ENCODE assay signal across 12 mouse cellular contexts in genomic region chr4:102741287-102741686, GRCm38 (mm10). TPM values are rescaled to one million over a fixed set of nuclear protein-coding genes. Genes with fewer than 3 reads are reported as not detected.
DNase-seq lines count a peak whose midpoint lies in the region; ATAC-seq lines count a peak whose summit lies in the region.
"Had no signal": no experiment of that assay in that cellular context is flagged by ENCODE, and none has a peak within 500 bp of the region (broad histone marks: within the 10 kb centered on the region; RNA-seq: fewer than 3 reads in every experiment).

Sgip1 (plus strand) TSS chr4:102741297.

- no peaks in the 10 kb centered on the region for H3K36me3 ChIP-seq in midbrain, embryonic 11.5 days (ENCODE audit: control insufficient read depth, insufficient read depth, low read length)
- H3K36me3 ChIP-seq in midbrain, embryonic 10.5 days = no peaks in the 10 kb centered on the region
- H3K36me3 ChIP-seq in forebrain, embryonic 16.5 days (ENCODE audit: control insufficient read depth, insufficient read depth) = no peaks in the 10 kb centered on the region
- H3K36me3 ChIP-seq in neural tube, embryonic 14.5 days (ENCODE audit: control insufficient read depth, insufficient read depth, low read length) = no peaks in the 10 kb centered on the region
- H3K36me3 ChIP-seq: heart, embryonic 13.5 days had no signal

- no peaks in the 10 kb centered on the region for H3K27me3 ChIP-seq in midbrain, embryonic 11.5 days (ENCODE audit: control insufficient read depth, insufficient read depth, low read length)
- H3K27me3 ChIP-seq in midbrain, embryonic 10.5 days (ENCODE audit: low read depth, poor library complexity, severe bottlenecking) = peaks cover 10% of the 10 kb centered on the region; the same call in 1 of the 2 replicates
- H3K27me3 ChIP-seq in forebrain, embryonic 16.5 days (replicated peaks; ENCODE audit: control insufficient read depth, insufficient read depth, low read length) = no peaks in the 10 kb centered on the region
- H3K27me3 ChIP-seq in neural tube, embryonic 14.5 days (ENCODE audit: control insufficient read depth, insufficient read depth, low read length) = no peaks in the 10 kb centered on the region
- H3K27me3 ChIP-seq: heart, embryonic 13.5 days had no signal

- no peak within 1 kb of the TSS for H3K27ac ChIP-seq in midbrain, embryonic 11.5 days (ENCODE audit: low read depth, low read length)
- no peak within 1 kb of the TSS for H3K27ac ChIP-seq in midbrain, embryonic 10.5 days (replicated peaks)
- H3K27ac ChIP-seq in forebrain, embryonic 16.5 days (ENCODE audit: low read length) = no peak within 1 kb of the TSS
- no peak within 1 kb of the TSS for H3K27ac ChIP-seq in neural tube, embryonic 14.5 days (ENCODE audit: low read depth, low read length)
- H3K27ac ChIP-seq: heart, embryonic 13.5 days; liver, embryonic 14.5 days had no signal

- H3K9me3 ChIP-seq in midbrain, embryonic 11.5 days (ENCODE audit: control insufficient read depth, low read length) = no peaks in the 10 kb centered on the region
- no peaks in the 10 kb centered on the region for H3K9me3 ChIP-seq in midbrain, embryonic 10.5 days (replicated peaks)
- H3K9me3 ChIP-seq in forebrain, embryonic 16.5 days (ENCODE audit: control insufficient read depth, low read length) = no peaks in the 10 kb centered on the region
- H3K9me3 ChIP-seq in neural tube, embryonic 14.5 days (ENCODE audit: control insufficient read depth, low read length) = no peaks in the 10 kb centered on the region
- H3K9me3 ChIP-seq: heart, embryonic 13.5 days had no signal

- H3K4me1 ChIP-seq in midbrain, embryonic 11.5 days (ENCODE audit: control insufficient read depth, insufficient read depth, low read length) = no peaks in the 10 kb centered on the region
- H3K4me1 ChIP-seq in midbrain, embryonic 10.5 days = no peaks in the 10 kb centered on the region
- no peaks in the 10 kb centered on the region for H3K4me1 ChIP-seq in forebrain, embryonic 16.5 days (replicated peaks; ENCODE audit: control insufficient read depth, insufficient read depth, low read length)
- no peaks in the 10 kb centered on the region for H3K4me1 ChIP-seq in neural tube, embryonic 14.5 days (ENCODE audit: control insufficient read depth, insufficient read depth, low read length)
- H3K4me1 ChIP-seq: heart, embryonic 13.5 days had no signal

- ATAC-seq in midbrain, embryonic 11.5 days (ENCODE audit: low FRiP score) = no peak
- ATAC-seq in forebrain, embryonic 16.5 days = no peak
- ATAC-seq in neural tube, embryonic 14.5 days (ENCODE audit: low read depth) = no peak
- no peak for ATAC-seq in erythroid progenitor cell, adult 5-6 weeks (replicated peaks; ENCODE audit: low FRiP score, poor library complexity, severe bottlenecking)
- ATAC-seq: activated CD4-positive, CD25-positive, alpha-beta regulatory T cell, adult 4 months had no signal

- 70% methylated on average over 8 of the region's 8 CpGs for WGBS in midbrain, embryonic 11.5 days
- 66% methylated on average over 8 of the region's 8 CpGs for WGBS in midbrain, embryonic 10.5 days
- 68% methylated on average over 8 of the region's 8 CpGs for WGBS in forebrain, embryonic 16.5 days
- WGBS in neural tube, embryonic 14.5 days = 74% methylated on average over 8 of the region's 8 CpGs

- no peak within 1 kb of the TSS for H3K9ac ChIP-seq in midbrain, embryonic 11.5 days (ENCODE audit: low read length)
- H3K9ac ChIP-seq in forebrain, embryonic 16.5 days (replicated peaks; ENCODE audit: low read depth, low read length) = no peak within 1 kb of the TSS
- H3K9ac ChIP-seq in neural tube, embryonic 14.5 days (replicated peaks; ENCODE audit: low read depth, low read length) = no peak within 1 kb of the TSS
- H3K9ac ChIP-seq: heart, embryonic 13.5 days; liver, embryonic 14.5 days had no signal

- no peak for DNase-seq in midbrain, embryonic 11.5 days (ENCODE audit: low spot score, missing footprints)
- DNase-seq in midbrain, embryonic 10.5 days (ENCODE audit: low spot score) = no peak
- DNase-seq in left cerebral cortex, adult 8-10 months (ENCODE audit: low spot score in 2 of 2) = no peak
- DNase-seq in right cerebral cortex, postnatal 25 days = no peak
- no peak for DNase-seq in ovary, adult 18-20 months (ENCODE audit: low spot score)
- DNase-seq: kidney, adult 9 months had no signal

- no peak within 1 kb of the TSS for H3K4me2 ChIP-seq in midbrain, embryonic 11.5 days
- H3K4me2 ChIP-seq in forebrain, embryonic 16.5 days (ENCODE audit: low read length) = no peak within 1 kb of the TSS
- H3K4me2 ChIP-seq in neural tube, embryonic 14.5 days (ENCODE audit: low read depth, low read length) = no peak within 1 kb of the TSS
- H3K4me2 ChIP-seq: heart, embryonic 13.5 days had no signal

- H3K4me3 ChIP-seq in midbrain, embryonic 11.5 days (ENCODE audit: low read depth, low read length) = no peak within 1 kb of the TSS
- H3K4me3 ChIP-seq in midbrain, embryonic 10.5 days = no peak within 1 kb of the TSS
- no peak within 1 kb of the TSS for H3K4me3 ChIP-seq in forebrain, embryonic 16.5 days (replicated peaks; ENCODE audit: low read length)
- H3K4me3 ChIP-seq in neural tube, embryonic 14.5 days (ENCODE audit: low read depth, low read length) = no peak within 1 kb of the TSS
- H3K4me3 ChIP-seq: heart, embryonic 13.5 days had no signal

RNA-seq across cellular contexts. Expression of gene Sgip1, which starts in this region (rescaled TPM):
- polyA plus RNA-seq in midbrain, embryonic 11.5 days (2014; fragmentation: Nextera tagmentation; extraction: Ambion mirVana) = 14.4 and 15.9 TPM in 2 replicates
- polyA plus RNA-seq in midbrain, embryonic 10.5 days (2016; fragmentation: Nextera tagmentation; extraction: Ambion mirVana) = 5.2 and 10.2 TPM in 2 replicates
- 50.7 and 69.4 TPM in 2 replicates for polyA plus RNA-seq in forebrain, embryonic 16.5 days (2015; fragmentation: Nextera tagmentation; extraction: Ambion mirVana)
- 100 to 1,000 TPM; 275 to 316 (median 294) TPM for total RNA-seq in left cerebral cortex, adult 8-10 months (2022)
- 81.0 and 86.7 TPM in 2 replicates for polyA plus RNA-seq in neural tube, embryonic 14.5 days (2014; fragmentation: Nextera tagmentation; extraction: Ambion mirVana)
- total RNA-seq in erythroid progenitor cell, adult 5-6 weeks (2015; ENCODE audit: low replicate concordance) = 8.4 TPM in 1 of 2 replicates, not detected in the other
- total RNA-seq in erythroid progenitor cell, adult 5-6 weeks (2017; ENCODE audit: low replicate concordance) = 0.45 TPM in 1 of 2 replicates, not detected in the other

Comparison
In these comparisons a context has a peak if more than half of its experiments do, and no peak if none do; other contexts are left out.
1. RNA of gene Sgip1 (total RNA-seq): 275 to 316 TPM in left cerebral cortex, adult 8-10 months; 0.45 to 8.4 TPM in erythroid progenitor cell, adult 5-6 weeks; every median in the first group is over 10 times any median in the second.